Mouse (Mus musculus) embryonic facial prominence, embryonic 11.5 days (tissue): ENCODE data around the gene Fbxl13. TPM values are rescaled to one million over a fixed set of nuclear protein-coding genes. Genes with fewer than 3 reads are reported as not detected.

Source experiments
- ATAC-seq: fragments of 200-750 bp; cut with Nextera tagmentation; replicated peaks from 2 replicates; pipeline ENCODE4 v1.8.0; 2017; ENCODE audit warnings: low read depth; ENCODE audit not compliant: insufficient number of reproducible peaks, low FRiP score, low TSS enrichment
- DNase-seq: peaks from one replicate; pipeline ENCODE4 v3.0.0-alpha.2; 2015; ENCODE audit warnings: low spot score
- H3K27ac ChIP-seq: fragments of 300-500 bp; sonication (generic); replicated peaks from 2 replicates; pipeline ENCODE4 v1.5.1; 2014; ENCODE audit warnings: mild to moderate bottlenecking, low read depth, low read length, control low read depth
- H3K27me3 ChIP-seq: fragments of 300-500 bp; sonication (generic); 2 replicates; pipeline ENCODE4 v1.6.1; 2014; ENCODE audit warnings: mild to moderate bottlenecking, low read length, moderate library complexity, mixed read lengths; ENCODE audit not compliant: control insufficient read depth, insufficient read depth
- H3K36me3 ChIP-seq: fragments of 300-500 bp; sonication (generic); replicated peaks from 2 replicates; pipeline ENCODE4 v1.6.1; 2014; ENCODE audit warnings: low read depth, mild to moderate bottlenecking, low read length, moderate library complexity, mixed read lengths; ENCODE audit not compliant: control insufficient read depth, insufficient read depth
- H3K4me1 ChIP-seq: fragments of 300-500 bp; sonication (generic); 2 replicates; pipeline ENCODE4 v1.6.1; 2014; ENCODE audit warnings: low read length, mixed read lengths; ENCODE audit not compliant: control insufficient read depth, insufficient read depth
- H3K4me2 ChIP-seq: fragments of 300-500 bp; sonication (generic); 2 replicates; pipeline ENCODE4 v1.6.1; 2014; ENCODE audit warnings: low read depth, mild to moderate bottlenecking, control low read depth, low read length, moderate library complexity
- H3K4me3 ChIP-seq: fragments of 300-500 bp; sonication (generic); 2 replicates; pipeline ENCODE4 v1.5.1; 2014; ENCODE audit warnings: low read depth, low read length, control low read depth
- H3K9ac ChIP-seq: fragments of 300-500 bp; sonication (generic); replicated peaks from 2 replicates; pipeline ENCODE4 v1.6.1; 2014; ENCODE audit warnings: mild to moderate bottlenecking, control low read depth, low read length
- H3K9me3 ChIP-seq: fragments of 300-500 bp; sonication (generic); replicated peaks from 2 replicates; pipeline ENCODE4 v1.6.1; 2016; ENCODE audit warnings: mild to moderate bottlenecking, low read length, inconsistent platforms, mixed read lengths; ENCODE audit not compliant: control insufficient read depth
- WGBS: fragments of 180-500 bp; shearing (Covaris S2); extraction: QIAGEN DNeasy Blood & Tissue Kit; methylation state at CpG from one replicate; pipeline ENCODE4 v1.1.7; 2014; 5-methylcytosine and 5-hydroxymethylcytosine counted together
- polyA plus RNA-seq: library from polyadenylated mRNA; unstranded; fragments of >200 nt; fragmentation: Nextera tagmentation; extraction: Ambion mirVana; gene quantifications from 2 replicates; pipeline ENCODE4 v1.2.1, GENCODE M21; 2014

The Fbxl13 gene
- polyA plus RNA-seq, 1 experiment from 2014 or later: 0.11 TPM

GRCm38 (mm10) chr5:21486798-21487197 lies 158.6 kb downstream of the Fbxl13 start:
- no peaks in the 10 kb centered on the region for H3K9me3 ChIP-seq
- WGBS: 73% methylated on average over 5 of the region's 5 CpGs
- DNase-seq (no peak), ATAC-seq (no peak)
- no peak overlapping the region for H3K4me2 ChIP-seq
- H3K9ac ChIP-seq: no peak overlapping the region
- peaks cover 5% of the 10 kb centered on the region; the same call in 1 of the 2 replicates for H3K4me1 ChIP-seq
- no peak overlapping the region for H3K4me3 ChIP-seq
- no peak overlapping the region for H3K27ac ChIP-seq
- no peaks in the 10 kb centered on the region for H3K27me3 ChIP-seq
- no peaks in the 10 kb centered on the region for H3K36me3 ChIP-seq

- H3K9ac ChIP-seq: no peak overlapping the region
- DNase-seq (no peak), ATAC-seq (no peak)
- WGBS: 92% methylated on average over 8 of the region's 8 CpGs
- no peak overlapping the region for H3K4me3 ChIP-seq
- no peaks in the 10 kb centered on the region for H3K27me3 ChIP-seq
- H3K4me2 ChIP-seq: no peak overlapping the region
- H3K9me3 ChIP-seq: no peaks in the 10 kb centered on the region
- H3K36me3 ChIP-seq: no peaks in the 10 kb centered on the region
- peaks cover 5% of the 10 kb centered on the region; the same call in 1 of the 2 replicates for H3K4me1 ChIP-seq
- H3K27ac ChIP-seq: no peak overlapping the region
These were observed 160.1 kb downstream of the Fbxl13 start for GRCm38 (mm10) chr5:21485197-21485829.

- H3K9me3 ChIP-seq: no peaks in the 10 kb centered on the region
- no peak overlapping the region for H3K27ac ChIP-seq
- H3K4me2 ChIP-seq: no peak overlapping the region
- no peaks in the 10 kb centered on the region for H3K4me1 ChIP-seq
- no peak overlapping the region for H3K9ac ChIP-seq
- DNase-seq (peak; percentile 51), ATAC-seq (no peak)
- H3K4me3 ChIP-seq: no peak overlapping the region
- H3K27me3 ChIP-seq: no peaks in the 10 kb centered on the region
- H3K36me3 ChIP-seq: no peaks in the 10 kb centered on the region
- 60% methylated on average over 8 of the region's 8 CpGs for WGBS
These were observed 162.2 kb downstream of the Fbxl13 start for GRCm38 (mm10) chr5:21483275-21483674.

GRCm38 (mm10) chr5:21482446-21483222 lies 162.8 kb downstream of the Fbxl13 start:
- H3K9ac ChIP-seq: no peak overlapping the region
- no peak overlapping the region for H3K4me3 ChIP-seq
- ATAC-seq (no peak), DNase-seq (no peak)
- no peaks in the 10 kb centered on the region for H3K9me3 ChIP-seq
- no peaks in the 10 kb centered on the region for H3K4me1 ChIP-seq
- 53% methylated on average over 11 of the region's 11 CpGs for WGBS
- H3K4me2 ChIP-seq: no peak overlapping the region
- no peaks in the 10 kb centered on the region for H3K36me3 ChIP-seq
- H3K27ac ChIP-seq: no peak overlapping the region
- H3K27me3 ChIP-seq: no peaks in the 10 kb centered on the region

- H3K36me3 ChIP-seq: no peaks in the 10 kb centered on the region
- no peaks in the 10 kb centered on the region for H3K27me3 ChIP-seq
- DNase-seq (no peak), ATAC-seq (no peak)
- no peaks in the 10 kb centered on the region for H3K9me3 ChIP-seq
- no peak overlapping the region for H3K9ac ChIP-seq
- H3K27ac ChIP-seq: no peak overlapping the region
- WGBS: 86% methylated on average over 6 of the region's 6 CpGs
- H3K4me2 ChIP-seq: no peak overlapping the region
- no peaks in the 10 kb centered on the region for H3K4me1 ChIP-seq
- no peak overlapping the region for H3K4me3 ChIP-seq
These were observed 163.9 kb downstream of the Fbxl13 start for GRCm38 (mm10) chr5:21481521-21481920.

- Histone ChIP-seq H3K27me3 (no peaks in the 10 kb centered on the region), H3K27ac (no peak overlapping the region), H3K4me1 (no peaks in the 10 kb centered on the region), H3K4me3 (no peak overlapping the region), H3K9me3 (no peaks in the 10 kb centered on the region), H3K9ac (no peak overlapping the region), H3K36me3 (no peaks in the 10 kb centered on the region), H3K4me2 (no peak overlapping the region)
- WGBS: 91% methylated on average over 5 of the region's 5 CpGs
- ATAC-seq (no peak), DNase-seq (no peak)
These were observed 165.7 kb downstream of the Fbxl13 start for GRCm38 (mm10) chr5:21479746-21480145.

- Histone ChIP-seq H3K27ac (no peak overlapping the region), H3K27me3 (no peaks in the 10 kb centered on the region), H3K4me2 (no peak overlapping the region), H3K4me3 (no peak overlapping the region), H3K9ac (no peak overlapping the region), H3K36me3 (no peaks in the 10 kb centered on the region), H3K9me3 (no peaks in the 10 kb centered on the region), H3K4me1 (no peaks in the 10 kb centered on the region)
- ATAC-seq: no peak
- DNase-seq: no peak
- WGBS: 91% methylated on average over 5 of the region's 5 CpGs
These were observed 167.0 kb downstream of the Fbxl13 start for GRCm38 (mm10) chr5:21478428-21478827.

DNA sequence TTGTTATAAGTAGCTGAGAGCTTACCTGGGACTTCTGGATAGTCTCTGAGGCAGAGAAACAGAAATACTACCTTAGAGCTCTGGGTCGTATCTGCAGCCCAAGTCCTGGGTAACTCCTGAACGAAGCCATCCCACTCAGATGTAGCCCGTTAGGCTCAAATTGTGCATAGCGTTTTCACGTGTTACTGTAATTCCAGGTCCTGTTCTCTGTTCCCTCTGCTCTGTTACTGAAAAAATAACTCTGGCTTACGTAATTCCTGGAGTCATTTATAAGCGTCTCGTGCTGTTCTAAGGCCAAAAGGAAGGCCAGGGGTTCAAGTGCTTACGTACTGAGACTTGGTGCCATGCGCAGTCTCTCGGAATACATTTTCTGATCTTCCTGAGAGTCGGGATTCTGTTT lies 177.3 kb downstream of the Fbxl13 start:
- Histone ChIP-seq H3K4me2 (no peak overlapping the region), H3K9me3 (no peaks in the 10 kb centered on the region), H3K4me1 (no peaks in the 10 kb centered on the region; the same call in 1 of the 2 replicates), H3K4me3 (no peak overlapping the region), H3K27me3 (no peaks in the 10 kb centered on the region), H3K27ac (no peak overlapping the region), H3K36me3 (no peaks in the 10 kb centered on the region), H3K9ac (no peak overlapping the region)
- ATAC-seq: no peak
- no peak for DNase-seq
- 74% methylated on average over 12 of the region's 12 CpGs for WGBS
